Mouse (Mus musculus): ENCODE measurements around the gene Inmt. TPM values are rescaled to one million over a fixed set of nuclear protein-coding genes. Genes with fewer than 3 reads are reported as not detected.

The Inmt gene
- polyA plus RNA-seq, 1 experiment from 2014 or later: 5.9 TPM

GRCm38 (mm10) chr6:55175456-55175855 lies 613 bp upstream of the Inmt start:
- H3K27ac ChIP-seq (replicated peaks; ENCODE audit: low read depth, low read length): no peak overlapping the region
- no peaks in the 10 kb centered on the region for H3K4me1 ChIP-seq (ENCODE audit: control insufficient read depth, insufficient read depth, low read length)
- H3K27me3 ChIP-seq (replicated peaks; ENCODE audit: control insufficient read depth, insufficient read depth, low read length): no peaks in the 10 kb centered on the region
- no peaks in the 10 kb centered on the region for H3K9me3 ChIP-seq (ENCODE audit: control insufficient read depth, low read length)
- H3K4me2 ChIP-seq (ENCODE audit: low read depth, low read length): no peak overlapping the region
- 36% methylated on average over 2 of the region's 2 CpGs for WGBS
- H3K4me3 ChIP-seq (ENCODE audit: low read depth, low read length): no peak overlapping the region
- no peaks in the 10 kb centered on the region for H3K36me3 ChIP-seq (ENCODE audit: control insufficient read depth, insufficient read depth, low read length)
- ATAC-seq (ENCODE audit: low read depth) (no peak), DNase-seq (ENCODE audit: low spot score) (peak; percentile 41)
- H3K9ac ChIP-seq (ENCODE audit: low read depth, low read length): no peak overlapping the region

- Histone ChIP-seq H3K4me3 (ENCODE audit: low read depth, low read length) (no peak overlapping the region), H3K27me3 (replicated peaks; ENCODE audit: control insufficient read depth, insufficient read depth, low read length) (no peaks in the 10 kb centered on the region), H3K9me3 (ENCODE audit: control insufficient read depth, low read length) (no peaks in the 10 kb centered on the region), H3K4me1 (ENCODE audit: control insufficient read depth, insufficient read depth, low read length) (no peaks in the 10 kb centered on the region), H3K4me2 (ENCODE audit: low read depth, low read length) (no peak overlapping the region), H3K9ac (ENCODE audit: low read depth, low read length) (no peak overlapping the region), H3K36me3 (ENCODE audit: control insufficient read depth, insufficient read depth, low read length) (no peaks in the 10 kb centered on the region), H3K27ac (replicated peaks; ENCODE audit: low read depth, low read length) (no peak overlapping the region)
- DNase-seq (ENCODE audit: low spot score) (no peak), ATAC-seq (ENCODE audit: low read depth) (no peak)
- WGBS: 32% methylated on average over 3 of the region's 3 CpGs
Observed at GRCm38 (mm10) chr6:55173941-55174349, 898 bp downstream of the Inmt start.

GRCm38 (mm10) chr6:55173171-55173570 lies 1.7 kb downstream of the Inmt start:
- 61% methylated on average over 10 of the region's 10 CpGs for WGBS
- no peak overlapping the region for H3K4me3 ChIP-seq (ENCODE audit: low read depth, low read length)
- no peak overlapping the region for H3K4me2 ChIP-seq (ENCODE audit: low read depth, low read length)
- no peaks in the 10 kb centered on the region for H3K4me1 ChIP-seq (ENCODE audit: control insufficient read depth, insufficient read depth, low read length)
- ATAC-seq (ENCODE audit: low read depth): no peak
- H3K27me3 ChIP-seq (replicated peaks; ENCODE audit: control insufficient read depth, insufficient read depth, low read length): no peaks in the 10 kb centered on the region
- no peak for DNase-seq (ENCODE audit: low spot score)
- no peak overlapping the region for H3K27ac ChIP-seq (replicated peaks; ENCODE audit: low read depth, low read length)
- no peak overlapping the region for H3K9ac ChIP-seq (ENCODE audit: low read depth, low read length)
- H3K36me3 ChIP-seq (ENCODE audit: control insufficient read depth, insufficient read depth, low read length): no peaks in the 10 kb centered on the region
- no peaks in the 10 kb centered on the region for H3K9me3 ChIP-seq (ENCODE audit: control insufficient read depth, low read length)

- ATAC-seq (ENCODE audit: low read depth): no peak
- 50% methylated on average over 4 of the region's 4 CpGs for WGBS
Observed at GRCm38 (mm10) chr6:55171638-55172037, 3.2 kb downstream of the Inmt start.

GRCm38 (mm10) chr6:55169818-55170217 lies 5.0 kb downstream of the Inmt start:
- Histone ChIP-seq H3K9ac (ENCODE audit: low read depth, low read length) (no peak overlapping the region), H3K27me3 (replicated peaks; ENCODE audit: control insufficient read depth, insufficient read depth, low read length) (no peaks in the 10 kb centered on the region), H3K4me1 (ENCODE audit: control insufficient read depth, insufficient read depth, low read length) (no peaks in the 10 kb centered on the region), H3K9me3 (ENCODE audit: control insufficient read depth, low read length) (no peaks in the 10 kb centered on the region), H3K4me2 (ENCODE audit: low read depth, low read length) (no peak overlapping the region), H3K27ac (replicated peaks; ENCODE audit: low read depth, low read length) (no peak overlapping the region), H3K36me3 (ENCODE audit: control insufficient read depth, insufficient read depth, low read length) (no peaks in the 10 kb centered on the region), H3K4me3 (ENCODE audit: low read depth, low read length) (no peak overlapping the region)
- WGBS: 61% methylated on average over 5 of the region's 5 CpGs
- no peak for ATAC-seq (ENCODE audit: low read depth)
- no peak for DNase-seq (ENCODE audit: low spot score)

More at GRCm38 (mm10) chr6:55171638-55172037, 3.2 kb downstream of the Inmt start:
- Histone ChIP-seq H3K4me3 (ENCODE audit: low read depth, low read length) (no peak overlapping the region), H3K9me3 (ENCODE audit: control insufficient read depth, low read length) (no peaks in the 10 kb centered on the region), H3K27me3 (replicated peaks; ENCODE audit: control insufficient read depth, insufficient read depth, low read length) (no peaks in the 10 kb centered on the region), H3K4me1 (ENCODE audit: control insufficient read depth, insufficient read depth, low read length) (no peaks in the 10 kb centered on the region), H3K27ac (replicated peaks; ENCODE audit: low read depth, low read length) (no peak overlapping the region), H3K9ac (ENCODE audit: low read depth, low read length) (no peak overlapping the region), H3K36me3 (ENCODE audit: control insufficient read depth, insufficient read depth, low read length) (no peaks in the 10 kb centered on the region), H3K4me2 (ENCODE audit: low read depth, low read length) (no peak overlapping the region)
- DNase-seq (ENCODE audit: low spot score): no peak

GRCm38 (mm10) chr6:55166777-55167463 lies 7.9 kb downstream of the Inmt start:
- Histone ChIP-seq H3K4me1 (ENCODE audit: control insufficient read depth, insufficient read depth, low read length) (no peaks in the 10 kb centered on the region), H3K4me3 (ENCODE audit: low read depth, low read length) (no peak overlapping the region), H3K9me3 (ENCODE audit: control insufficient read depth, low read length) (no peaks in the 10 kb centered on the region), H3K27ac (replicated peaks; ENCODE audit: low read depth, low read length) (no peak overlapping the region), H3K27me3 (replicated peaks; ENCODE audit: control insufficient read depth, insufficient read depth, low read length) (no peaks in the 10 kb centered on the region), H3K4me2 (ENCODE audit: low read depth, low read length) (no peak overlapping the region), H3K36me3 (ENCODE audit: control insufficient read depth, insufficient read depth, low read length) (no peaks in the 10 kb centered on the region), H3K9ac (ENCODE audit: low read depth, low read length) (peak overlapping the region; percentile 20; the same call in 1 of the 2 replicates)
- ATAC-seq (ENCODE audit: low read depth) (no peak), DNase-seq (ENCODE audit: low spot score) (peak; percentile 70)
- WGBS: 44% methylated on average over 7 of the region's 7 CpGs

- H3K4me1 ChIP-seq (ENCODE audit: control insufficient read depth, insufficient read depth, low read length): no peaks in the 10 kb centered on the region
- no peaks in the 10 kb centered on the region for H3K9me3 ChIP-seq (ENCODE audit: control insufficient read depth, low read length)
- WGBS: 79% methylated on average over 8 of the region's 8 CpGs
- ATAC-seq (ENCODE audit: low read depth) (no peak), DNase-seq (ENCODE audit: low spot score) (no peak)
- no peak overlapping the region for H3K27ac ChIP-seq (replicated peaks; ENCODE audit: low read depth, low read length)
- H3K36me3 ChIP-seq (ENCODE audit: control insufficient read depth, insufficient read depth, low read length): no peaks in the 10 kb centered on the region
- no peak overlapping the region for H3K9ac ChIP-seq (ENCODE audit: low read depth, low read length)
- no peaks in the 10 kb centered on the region for H3K27me3 ChIP-seq (replicated peaks; ENCODE audit: control insufficient read depth, insufficient read depth, low read length)
- no peak overlapping the region for H3K4me2 ChIP-seq (ENCODE audit: low read depth, low read length)
- no peak overlapping the region for H3K4me3 ChIP-seq (ENCODE audit: low read depth, low read length)
Observed at GRCm38 (mm10) chr6:55163046-55163584, 11.7 kb downstream of the Inmt start.

- H3K4me2 ChIP-seq (ENCODE audit: low read depth, low read length): no peak overlapping the region
- 73% methylated on average over 5 of the region's 5 CpGs for WGBS
- H3K27me3 ChIP-seq (replicated peaks; ENCODE audit: control insufficient read depth, insufficient read depth, low read length): no peaks in the 10 kb centered on the region
- H3K4me3 ChIP-seq (ENCODE audit: low read depth, low read length): no peak overlapping the region
- H3K9me3 ChIP-seq (ENCODE audit: control insufficient read depth, low read length): no peaks in the 10 kb centered on the region
- no peak overlapping the region for H3K27ac ChIP-seq (replicated peaks; ENCODE audit: low read depth, low read length)
- no peaks in the 10 kb centered on the region for H3K4me1 ChIP-seq (ENCODE audit: control insufficient read depth, insufficient read depth, low read length)
- DNase-seq (ENCODE audit: low spot score) (no peak), ATAC-seq (ENCODE audit: low read depth) (no peak)
- no peaks in the 10 kb centered on the region for H3K36me3 ChIP-seq (ENCODE audit: control insufficient read depth, insufficient read depth, low read length)
- no peak overlapping the region for H3K9ac ChIP-seq (ENCODE audit: low read depth, low read length)
Observed at GRCm38 (mm10) chr6:55161311-55161761, 13.5 kb downstream of the Inmt start.

GRCm38 (mm10) chr6:55159256-55159655 lies 15.6 kb downstream of the Inmt start:
- DNase-seq (ENCODE audit: low spot score) (no peak), ATAC-seq (ENCODE audit: low read depth) (no peak)
- H3K4me2 ChIP-seq (ENCODE audit: low read depth, low read length): no peak overlapping the region
- no peak overlapping the region for H3K9ac ChIP-seq (ENCODE audit: low read depth, low read length)
- 54% methylated on average over 1 of the region's 1 CpGs for WGBS
- no peak overlapping the region for H3K27ac ChIP-seq (replicated peaks; ENCODE audit: low read depth, low read length)
- no peaks in the 10 kb centered on the region for H3K9me3 ChIP-seq (ENCODE audit: control insufficient read depth, low read length)
- H3K36me3 ChIP-seq (ENCODE audit: control insufficient read depth, insufficient read depth, low read length): no peaks in the 10 kb centered on the region
- no peak overlapping the region for H3K4me3 ChIP-seq (ENCODE audit: low read depth, low read length)
- no peaks in the 10 kb centered on the region for H3K27me3 ChIP-seq (replicated peaks; ENCODE audit: control insufficient read depth, insufficient read depth, low read length)
- H3K4me1 ChIP-seq (ENCODE audit: control insufficient read depth, insufficient read depth, low read length): no peaks in the 10 kb centered on the region

All from embryonic facial prominence, embryonic 14.5 days (tissue).